Comparison of ENCODE assay signal across 22 mouse cellular contexts in genomic region chr11:44543593-44543992, GRCm38 (mm10). TPM values are rescaled to one million over a fixed set of nuclear protein-coding genes. Genes with fewer than 3 reads are reported as not detected.
DNase-seq lines count a peak whose midpoint lies in the region; ATAC-seq and TF ChIP-seq lines count a peak whose summit lies in the region.
"Had no signal": no experiment of that assay in that cellular context is flagged by ENCODE, and none has a peak within 500 bp of the region (broad histone marks: within the 10 kb centered on the region; RNA-seq: fewer than 3 reads in every experiment).

No protein-coding gene starts in this region.

- no peaks in the 10 kb centered on the region for H3K36me3 ChIP-seq in kidney, adult 2 months (ENCODE audit: control insufficient read depth, insufficient read depth, low read length)
- H3K36me3 ChIP-seq in thymus, adult 2 months (ENCODE audit: control insufficient read depth, insufficient read depth, low read length) = peaks cover 12% of the 10 kb centered on the region
- peaks cover 63% of the 10 kb centered on the region for H3K36me3 ChIP-seq in liver, postnatal 0 days (replicated peaks; ENCODE audit: insufficient read depth, low read length)

- TF ChIP-seq POLR2A in kidney, adult 2 months (IDR thresholded peaks at IDR 0.05; ENCODE audit: low read depth, low read length) = no peak
- TF ChIP-seq POLR2A in thymus, adult 2 months (IDR thresholded peaks at IDR 0.05; ENCODE audit: control insufficient read depth, extremely low read depth, insufficient read depth, low read length, poor library complexity) = no peak

- no peak overlapping the region for H3K4me3 ChIP-seq in kidney, adult 2 months (ENCODE audit: insufficient read depth, low read depth, low read length)
- no peak overlapping the region for H3K4me3 ChIP-seq in thymus, adult 2 months (ENCODE audit: control insufficient read depth, insufficient read depth, low read length)
- no peak overlapping the region for H3K4me3 ChIP-seq in liver, postnatal 0 days (ENCODE audit: low read depth, low read length)
- H3K4me3 ChIP-seq: embryonic facial prominence, embryonic 12.5 days; heart, adult 2 months; hindbrain, embryonic 10.5 days; layer of hippocampus, adult 2 months had no signal

- no peak for TF ChIP-seq CTCF in kidney, adult 2 months (conservative IDR thresholded peaks at IDR 0.05; ENCODE audit: insufficient read depth, insufficient read length, low read depth, low read length)
- no peak for TF ChIP-seq CTCF in thymus, adult 2 months (IDR thresholded peaks at IDR 0.05; ENCODE audit: borderline replicate concordance, control insufficient read depth, extremely low read depth, insufficient read depth, low read length, poor library complexity)
- TF ChIP-seq CTCF in liver, postnatal 0 days (IDR thresholded peaks at IDR 0.05; ENCODE audit: low read depth) = no peak

- TF ChIP-seq EP300 in liver, postnatal 0 days (IDR thresholded peaks at IDR 0.05; ENCODE audit: low read depth) = no peak

- no peaks in the 10 kb centered on the region for H3K27me3 ChIP-seq in kidney, adult 2 months (replicated peaks; ENCODE audit: control insufficient read depth, insufficient read depth, low read length)
- no peaks in the 10 kb centered on the region for H3K27me3 ChIP-seq in thymus, adult 2 months (ENCODE audit: control insufficient read depth, insufficient read depth, low read length)
- no peaks in the 10 kb centered on the region for H3K27me3 ChIP-seq in liver, postnatal 0 days (ENCODE audit: insufficient read depth, low read length)
- H3K27me3 ChIP-seq: embryonic facial prominence, embryonic 12.5 days; Patski had no signal

- no peaks in the 10 kb centered on the region for H3K9me3 ChIP-seq in liver, postnatal 0 days (ENCODE audit: low read length)
- H3K9me3 ChIP-seq: embryonic facial prominence, embryonic 12.5 days; hindbrain, embryonic 10.5 days had no signal

- H3K4me1 ChIP-seq in kidney, adult 2 months (ENCODE audit: control insufficient read depth, insufficient read depth, low read length) = peaks cover 12% of the 10 kb centered on the region
- peaks cover 61% of the 10 kb centered on the region for H3K4me1 ChIP-seq in thymus, adult 2 months (replicated peaks; ENCODE audit: control insufficient read depth, insufficient read depth, low read length)
- H3K4me1 ChIP-seq in liver, postnatal 0 days (ENCODE audit: insufficient read depth) = peaks cover 8% of the 10 kb centered on the region

- DNase-seq in kidney, adult 2 months = peak; percentile 47
- no peak for DNase-seq in kidney, postnatal 14 days
- no peak for DNase-seq in thymus, adult 2 months
- no peak for DNase-seq in thymus, adult 18-20 months
- DNase-seq in liver, postnatal 0 days = no peak
- no peak for DNase-seq in adrenal gland, postnatal 14 days
- DNase-seq in adrenal gland, postnatal 10 days = no peak
- DNase-seq: adrenal gland, postnatal 25 days; cerebellum, adult 11 months; cerebellum, postnatal 25 days; gastrocnemius, postnatal 14 days; heart, adult 2 months; layer of hippocampus, postnatal 36 days; lung, embryonic 14.5 days had no signal

- ATAC-seq in liver, postnatal 0 days = 0 out of 2 replicates have a peak, but pooled peaks have one; percentile 28
- ATAC-seq: forebrain, embryonic 14.5 days; hindbrain, postnatal 0 days; Patski had no signal

- 60% methylated on average over 5 of the region's 5 CpGs for WGBS in kidney, adult 2 months
- WGBS in thymus, adult 2 months = 82% methylated on average over 5 of the region's 5 CpGs
- 84% methylated on average over 5 of the region's 5 CpGs for WGBS in liver, postnatal 0 days (ENCODE audit: insufficient replicate concordance)

- H3K27ac ChIP-seq in kidney, adult 2 months (ENCODE audit: insufficient read depth, low read depth, low read length) = no peak overlapping the region
- H3K27ac ChIP-seq in thymus, adult 2 months (ENCODE audit: control insufficient read depth, insufficient read depth, low read length) = peak overlapping the region; percentile 41
- H3K27ac ChIP-seq in liver, postnatal 0 days (ENCODE audit: low read depth) = no peak overlapping the region
- H3K27ac ChIP-seq: embryonic facial prominence, embryonic 12.5 days; heart, adult 2 months; hindbrain, embryonic 10.5 days; hindbrain, postnatal 0 days; layer of hippocampus, adult 2 months; macrophage had no signal

- H3K4me2 ChIP-seq in liver, postnatal 0 days (ENCODE audit: low read depth, low read length) = no peak overlapping the region
- H3K4me2 ChIP-seq: embryonic facial prominence, embryonic 12.5 days; lung, embryonic 14.5 days; midbrain, embryonic 11.5 days had no signal

- H3K9ac ChIP-seq in liver, postnatal 0 days (replicated peaks) = no peak overlapping the region
- H3K9ac ChIP-seq: embryonic facial prominence, embryonic 12.5 days; lung, embryonic 14.5 days had no signal

RNA-seq across cellular contexts. Expression of gene Rnf145, which starts 24.8 kb away (rescaled TPM):
- polyA plus RNA-seq in kidney, adult 2 months (2012; rRNA removed) = 62.1 and 68.7 TPM in 2 replicates
- 361 and 669 TPM in 2 replicates for polyA plus RNA-seq in thymus, adult 2 months (2012; rRNA removed)
- polyA plus RNA-seq in liver, postnatal 0 days (2015; fragmentation: Nextera tagmentation; extraction: Ambion mirVana) = 31.9 and 32.7 TPM in 2 replicates
- 62.1 and 62.6 TPM in 2 replicates for total RNA-seq in adrenal gland, postnatal 14 days (2021)
- 10 to 100 TPM; 49.3 to 74.8 TPM for total RNA-seq in adrenal gland, postnatal 10 days (2021)
